Mouse (Mus musculus) cerebellum, adult 2 months (tissue): Measurements from ENCODE around the gene Coro1c.

Source experiments
- CTCF ChIP-seq: fragments of 200-500 bp; IDR thresholded peaks from 2 replicates; pipeline ENCODE4 v1.5.1; 2011; ENCODE audit warnings: low read depth, mild to moderate bottlenecking, control low read depth, low read length, moderate library complexity, borderline replicate concordance; ENCODE audit not compliant: insufficient read depth
- POLR2A ChIP-seq: fragments of 200-500 bp; IDR thresholded peaks from 2 replicates; pipeline ENCODE4 v1.6.1; 2011; ENCODE audit warnings: low read length, control low read depth, borderline replicate concordance; ENCODE audit not compliant: insufficient read depth

DNA sequence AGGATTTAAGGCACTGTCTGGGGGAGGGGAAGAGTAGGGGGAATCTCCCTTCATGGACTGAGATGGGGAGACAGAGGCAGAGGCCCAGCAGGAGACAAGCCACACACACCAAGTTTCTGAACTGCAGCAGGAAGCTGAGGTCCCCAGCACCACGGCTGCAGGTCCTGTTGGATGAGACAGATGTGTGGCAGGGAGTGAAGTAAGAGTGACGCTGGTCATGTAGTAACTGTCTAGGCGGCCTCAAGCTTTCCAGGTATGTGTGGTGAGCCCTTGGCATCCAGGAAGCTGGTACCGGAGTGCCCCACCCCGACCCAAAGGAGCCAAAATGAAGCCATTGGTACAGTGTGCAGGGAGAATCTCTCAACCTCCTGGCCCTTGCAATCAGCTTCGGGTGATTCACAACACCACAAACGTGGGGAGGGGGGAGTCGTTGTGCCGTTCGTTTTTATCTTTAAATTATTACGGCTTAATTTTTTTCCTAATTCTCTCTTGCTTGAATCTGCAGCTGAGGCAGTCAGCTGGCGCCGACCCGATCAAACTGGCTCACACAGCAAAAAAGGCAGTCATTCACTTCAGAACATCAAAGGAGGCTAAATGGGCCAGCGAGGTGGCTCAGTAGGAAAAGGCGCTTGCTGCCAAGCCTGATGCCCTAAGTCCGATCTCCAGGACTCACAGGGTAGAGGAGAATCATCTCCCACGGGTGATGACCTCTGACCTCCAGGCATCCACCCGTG is 111.2 kb downstream of the Coro1c start:
- TF ChIP-seq CTCF (no peak), POLR2A (no peak)
